Mouse (Mus musculus) urinary bladder, adult 2 months (tissue): Measurements from ENCODE around the gene Exosc5. TPM values are rescaled to one million over a fixed set of nuclear protein-coding genes. Genes with fewer than 3 reads are reported as not detected.

ENCODE experiments used
- DNase-seq: peaks from one replicate; pipeline ENCODE4 v3.0.0; 2022; ENCODE audit warnings: low spot score
- polyA plus RNA-seq: library from polyadenylated mRNA; depleted of rRNA; stranded (reverse); fragments of >200 nt; gene quantifications from 2 replicates; pipeline ENCODE4 v1.2.3, GENCODE M21; 2012

Exosc5 gene
- polyA plus RNA-seq, 1 experiment = 64.6 TPM

GRCm38 (mm10) chr7:25636373-25636772 lies 22.6 kb upstream of the Exosc5 start:
- no peak for DNase-seq

GRCm38 (mm10) chr7:25637099-25637498 lies 21.9 kb upstream of the Exosc5 start:
- DNase-seq = no peak

- DNase-seq = no peak
Observed at GRCm38 (mm10) chr7:25639754-25640153, 19.2 kb upstream of the Exosc5 start.

GRCm38 (mm10) chr7:25644136-25644535 lies 14.8 kb upstream of the Exosc5 start:
- DNase-seq = no peak

GRCm38 (mm10) chr7:25644631-25645030 lies 14.3 kb upstream of the Exosc5 start:
- no peak for DNase-seq

GRCm38 (mm10) chr7:25645074-25645473 lies 13.9 kb upstream of the Exosc5 start:
- no peak for DNase-seq

GRCm38 (mm10) chr7:25647574-25648123 lies 11.3 kb upstream of the Exosc5 start:
- no peak for DNase-seq

- DNase-seq = no peak
Observed at GRCm38 (mm10) chr7:25649839-25650238, 9.1 kb upstream of the Exosc5 start.

- DNase-seq = no peak
Observed at GRCm38 (mm10) chr7:25651281-25651680, 7.7 kb upstream of the Exosc5 start.

- no peak for DNase-seq
Observed at GRCm38 (mm10) chr7:25652244-25652759, 6.7 kb upstream of the Exosc5 start.

- no peak for DNase-seq
Observed at GRCm38 (mm10) chr7:25655601-25656428, 3.1 kb upstream of the Exosc5 start.

GRCm38 (mm10) chr7:25657785-25658184 lies 1.2 kb upstream of the Exosc5 start:
- DNase-seq = no peak

GRCm38 (mm10) chr7:25666381-25666780 lies 7.4 kb downstream of the Exosc5 start:
- no peak for DNase-seq

GRCm38 (mm10) chr7:25669158-25669557 lies 10.2 kb downstream of the Exosc5 start:
- no peak for DNase-seq

- DNase-seq = no peak
Observed at GRCm38 (mm10) chr7:25669631-25670030, 10.7 kb downstream of the Exosc5 start.

GRCm38 (mm10) chr7:25670096-25670495 lies 11.1 kb downstream of the Exosc5 start:
- no peak for DNase-seq

GRCm38 (mm10) chr7:25671686-25672085 lies 12.7 kb downstream of the Exosc5 start:
- DNase-seq = no peak

GRCm38 (mm10) chr7:25672442-25672841 lies 13.5 kb downstream of the Exosc5 start:
- DNase-seq = no peak

GRCm38 (mm10) chr7:25674297-25674696 lies 15.3 kb downstream of the Exosc5 start:
- DNase-seq = no peak

GRCm38 (mm10) chr7:25674719-25675300 lies 15.8 kb downstream of the Exosc5 start, which contains the start of gene Tmem91:
Gene Tmem91, minus strand, starts transcription at chr7:25675166.
- DNase-seq = no peak

GRCm38 (mm10) chr7:25675405-25675804 lies 16.4 kb downstream of the Exosc5 start:
- DNase-seq = no peak

- DNase-seq = peak; percentile 52
Observed at GRCm38 (mm10) chr7:25676085-25676781, 17.3 kb downstream of the Exosc5 start.
